Comparison of ENCODE assay signal across 25 mouse cellular contexts in the genomic region with DNA sequence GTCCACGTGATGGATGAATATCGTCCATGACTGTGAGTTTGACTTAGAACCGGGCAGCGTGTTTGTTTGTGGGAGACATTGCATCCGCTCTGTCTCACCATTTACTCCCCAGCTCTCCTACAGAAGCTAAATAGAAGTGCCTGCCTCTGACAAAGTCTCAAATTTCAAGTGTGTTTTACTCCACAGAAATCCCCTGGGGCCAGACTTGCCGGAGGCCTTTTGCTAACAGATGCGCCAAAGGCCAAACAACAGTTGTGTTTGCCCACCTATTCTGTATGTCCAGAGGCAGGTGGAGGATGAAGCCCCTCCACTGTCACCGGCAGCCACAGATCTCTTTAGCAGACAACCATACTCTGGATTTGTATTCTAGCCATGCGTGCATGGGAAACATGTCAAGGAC.
A peak's percentile ranks its signal among the peaks of the same experiment; 100 is the strongest.
DNase-seq lines count a peak whose midpoint lies in the region; ATAC-seq and TF ChIP-seq lines count a peak whose summit lies in the region.
"Had no signal": no experiment of that assay in that cellular context is flagged by ENCODE, and none has a peak within 500 bp of the region (broad histone marks: within the 10 kb centered on the region; RNA-seq: fewer than 3 reads in every experiment).

No protein-coding gene starts in this region.

- H3K4me3 ChIP-seq in kidney, postnatal 0 days (replicated peaks; ENCODE audit: low read depth, low read length) = no peak overlapping the region
- no peak overlapping the region for H3K4me3 ChIP-seq in kidney, embryonic 16.5 days (ENCODE audit: low read length)
- H3K4me3 ChIP-seq in embryonic facial prominence, embryonic 14.5 days (ENCODE audit: low read depth, low read length) = no peak overlapping the region
- H3K4me3 ChIP-seq: heart, embryonic 13.5 days; limb, embryonic 13.5 days had no signal

- H3K36me3 ChIP-seq in kidney, postnatal 0 days (ENCODE audit: insufficient read depth, low read length) = no peaks in the 10 kb centered on the region
- no peaks in the 10 kb centered on the region for H3K36me3 ChIP-seq in kidney, embryonic 16.5 days (ENCODE audit: insufficient read depth, low read length)
- no peaks in the 10 kb centered on the region for H3K36me3 ChIP-seq in embryonic facial prominence, embryonic 14.5 days (ENCODE audit: control insufficient read depth, insufficient read depth, low read length)
- H3K36me3 ChIP-seq: G1E; heart, embryonic 13.5 days; limb, embryonic 13.5 days had no signal

- H3K9ac ChIP-seq in kidney, postnatal 0 days (ENCODE audit: low read depth, low read length) = no peak overlapping the region
- H3K9ac ChIP-seq in kidney, embryonic 16.5 days (replicated peaks; ENCODE audit: low read length) = no peak overlapping the region
- H3K9ac ChIP-seq in embryonic facial prominence, embryonic 14.5 days (ENCODE audit: low read depth, low read length) = no peak overlapping the region
- H3K9ac ChIP-seq: heart, embryonic 13.5 days; limb, embryonic 13.5 days; liver, embryonic 14.5 days had no signal

- WGBS in kidney, postnatal 0 days = 25% methylated on average over 9 of the region's 9 CpGs
- WGBS in kidney, embryonic 16.5 days = 24% methylated on average over 9 of the region's 9 CpGs
- 51% methylated on average over 9 of the region's 9 CpGs for WGBS in embryonic facial prominence, embryonic 14.5 days

- H3K4me2 ChIP-seq in kidney, postnatal 0 days (ENCODE audit: low read length) = no peak overlapping the region
- no peak overlapping the region for H3K4me2 ChIP-seq in kidney, embryonic 16.5 days (replicated peaks; ENCODE audit: low read depth, low read length)
- no peak overlapping the region for H3K4me2 ChIP-seq in embryonic facial prominence, embryonic 14.5 days (ENCODE audit: low read depth, low read length)
- H3K4me2 ChIP-seq: heart, embryonic 13.5 days; limb, embryonic 13.5 days had no signal

- no peaks in the 10 kb centered on the region for H3K27me3 ChIP-seq in kidney, postnatal 0 days (ENCODE audit: insufficient read depth, low read length)
- H3K27me3 ChIP-seq in kidney, embryonic 16.5 days (ENCODE audit: insufficient read depth, low read length) = no peaks in the 10 kb centered on the region
- H3K27me3 ChIP-seq in embryonic facial prominence, embryonic 14.5 days (replicated peaks; ENCODE audit: control insufficient read depth, insufficient read depth, low read length) = no peaks in the 10 kb centered on the region
- H3K27me3 ChIP-seq: CH12.LX; heart, embryonic 13.5 days; limb, embryonic 13.5 days; Patski had no signal

- DNase-seq in kidney, postnatal 0 days (ENCODE audit: low spot score) = peak; percentile 43
- peak; percentile 71 for DNase-seq in embryo, embryonic 11 days
- DNase-seq in embryonic facial prominence, embryonic 14.5 days (ENCODE audit: low spot score) = peak; percentile 79
- peak; percentile 61 for DNase-seq in mesoderm, embryonic 11.5 days (ENCODE audit: low read depth, low spot score)
- no peak for DNase-seq in spleen, postnatal 36 days (ENCODE audit: low spot score in 2 of 2)
- no peak for DNase-seq in liver
- DNase-seq: B cell, adult 2 months; cerebellum, adult 11 months; cerebellum, adult 9-11 months; gastrocnemius, postnatal 25 days; heart, adult 18-20 months; kidney, postnatal 10 days; lung, postnatal 4 days; right cerebral cortex, postnatal 14 days; spleen, adult 18-20 months had no signal

- no peaks in the 10 kb centered on the region for H3K9me3 ChIP-seq in kidney, postnatal 0 days (replicated peaks; ENCODE audit: low read length)
- H3K9me3 ChIP-seq in kidney, embryonic 16.5 days (ENCODE audit: low read length) = no peaks in the 10 kb centered on the region
- H3K9me3 ChIP-seq in embryonic facial prominence, embryonic 14.5 days (ENCODE audit: control insufficient read depth, low read length) = no peaks in the 10 kb centered on the region
- H3K9me3 ChIP-seq: heart, embryonic 13.5 days; limb, embryonic 13.5 days had no signal

- no peak overlapping the region for H3K27ac ChIP-seq in kidney, postnatal 0 days
- H3K27ac ChIP-seq in kidney, embryonic 16.5 days (ENCODE audit: low read length) = no peak overlapping the region
- H3K27ac ChIP-seq in embryonic facial prominence, embryonic 14.5 days (replicated peaks; ENCODE audit: low read depth, low read length) = no peak overlapping the region
- H3K27ac ChIP-seq: heart, embryonic 13.5 days; limb, embryonic 13.5 days; liver, embryonic 14.5 days had no signal

- no peak for TF ChIP-seq CTCF in kidney, postnatal 0 days (IDR thresholded peaks at IDR 0.05; ENCODE audit: low read depth)

- no peaks in the 10 kb centered on the region for H3K4me1 ChIP-seq in kidney, postnatal 0 days (replicated peaks; ENCODE audit: insufficient read depth, low read length)
- peaks cover 6% of the 10 kb centered on the region for H3K4me1 ChIP-seq in kidney, embryonic 16.5 days (ENCODE audit: insufficient read depth, low read length)
- H3K4me1 ChIP-seq in embryonic facial prominence, embryonic 14.5 days (ENCODE audit: control insufficient read depth, insufficient read depth, low read length) = peaks cover 10% of the 10 kb centered on the region; the same call in 1 of the 2 replicates
- H3K4me1 ChIP-seq: heart, embryonic 13.5 days had no signal

- no peak for ATAC-seq in kidney, postnatal 0 days (replicated peaks; ENCODE audit: low FRiP score, low read depth)
- ATAC-seq in kidney, embryonic 16.5 days (ENCODE audit: low FRiP score, low TSS enrichment) = no peak
- no peak for ATAC-seq in embryonic facial prominence, embryonic 14.5 days (ENCODE audit: low read depth)
- ATAC-seq: forebrain, embryonic 16.5 days; hindbrain, embryonic 16.5 days; intestine, embryonic 16.5 days; Patski had no signal

Comparison
In these comparisons a context has a peak if more than half of its experiments do, and no peak if none do; other contexts are left out.
1. DNase-seq: peak in kidney, postnatal 0 days (single experiment), embryo, embryonic 11 days (single experiment), embryonic facial prominence, embryonic 14.5 days (single experiment) and mesoderm, embryonic 11.5 days (single experiment); none in spleen, postnatal 36 days (0 of 2) and liver (single experiment).